Mouse (Mus musculus) heart, postnatal 0 days (tissue): ENCODE results near the gene Pllp.

Source experiments
- CTCF ChIP-seq: IDR thresholded peaks from 2 replicates; pipeline ENCODE4 v1.5.1; 2016; ENCODE audit warnings: antibody characterized with exemption, control low read depth, low read depth
- EP300 ChIP-seq: IDR thresholded peaks from 2 replicates; pipeline ENCODE4 v1.6.1; 2016; ENCODE audit warnings: antibody characterized with exemption, low read depth

DNA sequence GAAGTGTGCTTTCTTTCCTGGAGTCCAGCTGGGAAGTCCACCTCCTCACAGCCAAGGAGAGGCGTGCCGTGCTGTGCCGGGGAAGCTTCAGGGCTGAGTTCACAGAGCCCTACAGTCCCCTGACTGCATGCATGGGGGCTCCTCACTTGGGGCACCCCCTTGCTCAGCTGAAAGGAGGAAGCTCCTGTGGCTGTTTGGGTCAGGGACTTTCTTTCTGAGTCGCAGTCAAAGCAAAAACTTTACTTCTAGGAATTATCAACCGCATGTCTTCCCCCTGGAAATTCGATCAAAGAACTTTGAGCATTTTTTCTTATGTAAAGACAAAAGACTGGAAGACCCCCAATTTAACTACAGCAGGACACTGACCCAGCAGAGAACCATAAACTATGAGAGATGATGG is 43.8 kb upstream of the Pllp start:
- TF ChIP-seq EP300 = no peak
- no peak for TF ChIP-seq CTCF
